Mouse (Mus musculus): ENCODE results near the gene Dlx5. TPM values are rescaled to one million over a fixed set of nuclear protein-coding genes. Genes with fewer than 3 reads are reported as not detected.
A peak's percentile ranks its signal among the peaks of the same experiment; 100 is the strongest.

Dlx5 gene
- polyA plus RNA-seq, 1 experiment from 2014 or later: 54.9 TPM

- no peak for ATAC-seq (ENCODE audit: insufficient number of reproducible peaks, insufficient read depth, low FRiP score, low TSS enrichment, low read depth)
- Histone ChIP-seq H3K36me3 (no peaks in the 10 kb centered on the region), H3K27me3 (peaks cover 92% of the 10 kb centered on the region), H3K9me3 (no peaks in the 10 kb centered on the region), H3K4me3 (peak overlapping the region; percentile 58), H3K27ac (peak overlapping the region; percentile 91), H3K9ac (peak overlapping the region; percentile 85), H3K4me1 (peaks cover 42% of the 10 kb centered on the region), H3K4me2 (peak overlapping the region; percentile 76)
- 7% methylated on average over 36 of the region's 36 CpGs for WGBS
Observed at GRCm38 (mm10) chr6:6864441-6865440, 17.1 kb downstream of the Dlx5 start.

DNA sequence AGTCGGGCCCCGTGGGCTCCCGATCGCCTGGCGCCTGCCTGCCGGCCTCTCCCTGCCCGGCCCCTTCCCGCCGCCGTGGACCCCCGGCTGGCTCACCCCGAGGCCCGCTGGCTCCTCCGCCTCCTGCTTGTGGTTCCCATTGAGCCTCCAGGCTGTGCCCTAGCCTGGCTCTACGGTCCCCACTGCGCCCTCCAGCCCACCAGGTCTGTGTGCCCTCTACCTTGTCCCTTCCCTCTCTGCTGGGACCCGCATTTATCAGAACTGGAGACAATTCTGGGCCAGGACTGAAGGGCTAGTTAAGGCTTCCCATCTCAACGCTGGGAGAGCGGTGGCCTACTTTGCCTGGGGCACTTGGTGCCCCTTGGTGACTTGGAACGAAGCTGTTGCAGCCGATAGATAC is 17.9 kb downstream of the Dlx5 start:
- peak; percentile 22; the same call in 1 of the 2 replicates for ATAC-seq (ENCODE audit: insufficient number of reproducible peaks, insufficient read depth, low FRiP score, low TSS enrichment, low read depth)
- H3K4me2 ChIP-seq: peak overlapping the region; percentile 76

GRCm38 (mm10) chr6:6863160-6863870 is 18.6 kb downstream of the Dlx5 start, which contains the start of gene Dlx6:
Gene Dlx6 (plus strand): TSS chr6:6863334.
- no peaks in the 10 kb centered on the region for H3K36me3 ChIP-seq
- peak within 1 kb of the TSS; percentile 76 for H3K4me2 ChIP-seq
- no peaks in the 10 kb centered on the region for H3K9me3 ChIP-seq
- peaks cover 44% of the 10 kb centered on the region for H3K4me1 ChIP-seq
- WGBS: 0% methylated on average over 46 of the region's 52 CpGs
- H3K27me3 ChIP-seq: peaks cover 92% of the 10 kb centered on the region
- peak within 1 kb of the TSS; percentile 58 for H3K4me3 ChIP-seq
- H3K27ac ChIP-seq: peak within 1 kb of the TSS; percentile 91
- ATAC-seq (ENCODE audit: insufficient number of reproducible peaks, insufficient read depth, low FRiP score, low TSS enrichment, low read depth): peak; percentile 40; the same call in 1 of the 2 replicates
- H3K9ac ChIP-seq: peak within 1 kb of the TSS; percentile 85

More for the DNA sequence above, 17.9 kb downstream of the Dlx5 start:
- Histone ChIP-seq H3K36me3 (no peaks in the 10 kb centered on the region), H3K4me1 (peaks cover 44% of the 10 kb centered on the region), H3K4me3 (peak overlapping the region; percentile 58), H3K9me3 (no peaks in the 10 kb centered on the region), H3K27me3 (peaks cover 92% of the 10 kb centered on the region), H3K27ac (peak overlapping the region; percentile 91), H3K9ac (peak overlapping the region; percentile 85)
- WGBS: 2% methylated on average over 21 of the region's 21 CpGs

DNA sequence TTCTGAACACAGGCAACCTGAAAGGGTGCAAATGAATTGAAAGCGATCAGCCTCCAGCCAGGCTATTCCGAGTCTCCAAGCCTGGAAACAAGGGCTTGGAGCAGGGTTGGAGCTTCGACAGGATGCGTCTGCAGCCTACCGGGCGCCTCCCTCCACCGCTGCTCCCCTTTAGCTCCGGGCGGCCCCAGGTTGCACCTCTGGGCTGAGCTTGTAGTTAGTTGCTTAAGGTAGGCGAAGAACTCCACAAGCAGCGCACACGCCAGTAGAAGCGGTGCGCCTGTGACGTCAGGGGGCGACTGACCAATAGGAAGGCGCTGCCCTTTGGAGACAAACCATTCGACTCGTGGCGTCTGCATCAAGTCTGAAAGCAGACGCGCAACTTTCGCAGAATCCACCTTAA is 19.3 kb downstream of the Dlx5 start:
- Histone ChIP-seq H3K4me1 (peaks cover 44% of the 10 kb centered on the region), H3K27me3 (peaks cover 94% of the 10 kb centered on the region), H3K36me3 (no peaks in the 10 kb centered on the region), H3K4me2 (peak overlapping the region; percentile 76), H3K27ac (peak overlapping the region; percentile 91), H3K4me3 (peak overlapping the region; percentile 58), H3K9ac (peak overlapping the region; percentile 85), H3K9me3 (no peaks in the 10 kb centered on the region)
- ATAC-seq (ENCODE audit: insufficient number of reproducible peaks, insufficient read depth, low FRiP score, low TSS enrichment, low read depth): peak; percentile 80
- 0% methylated on average over 23 of the region's 23 CpGs for WGBS

GRCm38 (mm10) chr6:6861798-6862428 is 20.0 kb downstream of the Dlx5 start:
- Histone ChIP-seq H3K4me1 (peaks cover 44% of the 10 kb centered on the region), H3K4me3 (peak overlapping the region; percentile 58), H3K27ac (peak overlapping the region; percentile 91), H3K36me3 (no peaks in the 10 kb centered on the region), H3K27me3 (peaks cover 94% of the 10 kb centered on the region), H3K9me3 (no peaks in the 10 kb centered on the region), H3K9ac (peak overlapping the region; percentile 85; the same call in 1 of the 2 replicates), H3K4me2 (peak overlapping the region; percentile 76)
- no peak for ATAC-seq (ENCODE audit: insufficient number of reproducible peaks, insufficient read depth, low FRiP score, low TSS enrichment, low read depth)
- whole genome bisulfite sequencing: 2% methylated on average over 11 of the region's 11 CpGs

DNA sequence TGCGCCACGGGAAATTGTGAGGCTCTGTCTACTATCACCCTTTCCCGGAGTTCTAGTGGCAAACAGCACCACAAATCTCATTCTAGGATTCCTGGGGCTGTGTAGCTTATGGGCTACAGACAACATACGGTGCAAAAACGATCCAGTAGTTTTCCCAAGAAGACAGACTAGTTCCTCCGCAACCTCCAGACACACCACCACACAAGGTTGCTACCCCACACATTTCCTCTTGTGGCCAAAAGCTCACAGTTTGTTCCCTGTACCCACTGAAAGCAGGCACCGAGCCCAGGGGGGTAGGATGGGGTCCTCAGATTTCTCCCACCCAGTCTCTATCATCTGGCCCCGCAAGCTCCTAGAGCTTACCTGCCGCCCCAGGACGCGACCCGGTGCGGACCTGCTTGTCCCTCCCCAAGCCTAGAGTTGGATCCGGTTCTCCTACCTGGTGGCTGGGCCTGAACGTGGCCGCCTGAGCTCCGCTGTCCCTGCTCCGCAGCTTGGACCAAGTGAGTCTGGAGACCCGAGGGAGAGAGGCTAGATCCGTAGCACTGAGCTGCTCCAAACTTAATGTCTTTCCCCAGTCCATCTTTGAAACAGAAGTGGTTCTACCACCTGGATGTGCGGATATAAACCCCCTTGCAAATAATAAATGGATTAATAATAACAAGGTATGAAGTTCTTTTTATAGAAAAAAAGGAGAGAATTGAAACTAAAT is 20.6 kb downstream of the Dlx5 start:
- Histone ChIP-seq H3K4me2 (peak overlapping the region; percentile 56), H3K27me3 (peaks cover 94% of the 10 kb centered on the region), H3K9me3 (no peaks in the 10 kb centered on the region), H3K27ac (peak overlapping the region; percentile 77), H3K36me3 (no peaks in the 10 kb centered on the region), H3K4me3 (peak overlapping the region; percentile 38), H3K9ac (peak overlapping the region; percentile 68), H3K4me1 (peaks cover 49% of the 10 kb centered on the region)
- ATAC-seq (ENCODE audit: insufficient number of reproducible peaks, insufficient read depth, low FRiP score, low TSS enrichment, low read depth): no peak
- 1% methylated on average over 21 of the region's 21 CpGs for WGBS

DNA sequence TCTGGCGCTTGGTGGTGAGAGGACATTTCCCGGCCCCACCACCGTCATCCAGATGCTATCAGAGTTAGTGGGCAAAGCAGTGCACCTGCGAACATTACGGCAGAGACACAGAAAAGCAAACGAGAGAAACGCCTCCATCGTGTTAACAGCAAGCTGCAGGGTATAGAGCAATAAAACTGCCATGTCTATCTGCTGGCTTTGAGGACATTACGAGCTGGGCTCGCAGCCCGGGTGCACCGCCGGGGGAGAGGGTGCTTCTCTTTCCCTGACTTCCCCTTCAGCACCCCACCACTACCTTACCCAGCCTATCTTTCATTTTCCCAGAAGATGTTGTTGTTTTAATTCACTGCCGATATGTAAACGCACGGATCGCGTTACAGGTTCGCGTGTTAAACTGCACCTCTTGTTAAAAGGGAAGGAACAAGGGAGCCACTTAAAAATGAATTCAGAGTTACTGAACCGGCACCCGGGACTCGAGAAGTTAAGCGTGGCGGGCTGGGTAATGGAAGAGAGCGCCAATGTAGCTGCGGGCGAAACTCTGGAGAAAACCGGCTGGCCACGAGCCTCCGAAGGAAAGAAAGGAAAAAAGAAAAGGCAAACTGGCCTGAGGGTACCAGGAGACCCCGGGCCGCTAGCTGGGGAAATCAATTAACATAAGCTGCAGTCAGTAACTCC is 21.3 kb downstream of the Dlx5 start:
- H3K4me1 ChIP-seq: peaks cover 55% of the 10 kb centered on the region
- peaks cover 94% of the 10 kb centered on the region for H3K27me3 ChIP-seq
- peak overlapping the region; percentile 38 for H3K4me3 ChIP-seq
- H3K27ac ChIP-seq: peak overlapping the region; percentile 77
- H3K36me3 ChIP-seq: no peaks in the 10 kb centered on the region
- peak overlapping the region; percentile 56 for H3K4me2 ChIP-seq
- WGBS: under 1% methylated on average over 33 of the region's 33 CpGs
- peak overlapping the region; percentile 68 for H3K9ac ChIP-seq
- no peak for ATAC-seq (ENCODE audit: insufficient number of reproducible peaks, insufficient read depth, low FRiP score, low TSS enrichment, low read depth)
- no peaks in the 10 kb centered on the region for H3K9me3 ChIP-seq

GRCm38 (mm10) chr6:6859950-6860410 is 21.9 kb downstream of the Dlx5 start:
- Histone ChIP-seq H3K27ac (peak overlapping the region; percentile 77), H3K9ac (peak overlapping the region; percentile 68)

DNA sequence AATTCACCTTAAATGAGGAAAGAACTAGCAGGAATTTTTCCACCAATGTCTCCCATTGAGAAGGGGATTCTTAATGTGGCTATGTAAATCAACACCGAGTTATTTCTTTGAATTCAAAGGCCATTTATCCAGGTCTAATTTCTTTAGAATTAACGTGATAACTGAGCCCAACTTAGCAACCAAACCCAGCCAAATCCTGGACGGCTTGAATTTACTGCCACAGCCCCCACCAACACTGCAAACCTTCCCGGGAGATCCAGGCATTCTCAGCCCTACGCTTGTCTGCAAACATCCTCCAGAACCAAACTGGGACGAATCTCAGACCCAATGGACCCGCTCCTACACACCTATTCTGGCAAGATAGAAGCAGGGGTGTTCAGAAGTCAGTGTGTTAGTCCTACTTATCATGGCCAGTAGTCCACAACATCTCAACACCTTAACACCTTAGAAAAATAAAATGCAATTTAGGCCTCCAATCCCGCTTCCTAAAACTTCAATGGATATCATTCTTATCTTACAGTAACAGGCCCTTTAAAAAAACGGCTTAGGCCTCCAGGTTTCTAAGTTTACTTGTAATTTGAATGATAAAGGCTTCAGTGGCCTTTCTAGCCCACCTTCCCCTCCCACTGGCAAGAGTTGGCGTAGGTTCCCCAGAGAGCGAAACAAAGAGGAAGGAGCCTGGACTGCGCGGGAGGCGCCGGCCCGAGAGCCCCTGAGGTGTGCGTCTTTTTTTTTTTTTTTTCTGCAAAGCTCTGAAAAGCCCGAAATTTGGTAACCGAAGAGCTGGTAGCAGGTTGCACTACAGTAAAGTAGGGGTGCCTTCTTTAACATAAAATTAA is 22.6 kb downstream of the Dlx5 start:
- Histone ChIP-seq H3K9ac (peak overlapping the region; percentile 68), H3K4me3 (peak overlapping the region; percentile 38), H3K9me3 (no peaks in the 10 kb centered on the region), H3K4me1 (peaks cover 59% of the 10 kb centered on the region), H3K27ac (peak overlapping the region; percentile 77; the same call in 1 of the 2 replicates), H3K36me3 (no peaks in the 10 kb centered on the region), H3K27me3 (peaks cover 94% of the 10 kb centered on the region), H3K4me2 (peak overlapping the region; percentile 56)
- no peak for ATAC-seq (ENCODE audit: insufficient number of reproducible peaks, insufficient read depth, low FRiP score, low TSS enrichment, low read depth)
- WGBS: 6% methylated on average over 19 of the region's 19 CpGs

More at GRCm38 (mm10) chr6:6859950-6860410, 21.9 kb downstream of the Dlx5 start:
- H3K27me3 ChIP-seq: peaks cover 94% of the 10 kb centered on the region
- H3K4me1 ChIP-seq: peaks cover 60% of the 10 kb centered on the region
- WGBS: 1% methylated on average over 21 of the region's 21 CpGs
- H3K4me3 ChIP-seq: peak overlapping the region; percentile 38
- no peaks in the 10 kb centered on the region for H3K9me3 ChIP-seq
- H3K4me2 ChIP-seq: peak overlapping the region; percentile 56
- H3K36me3 ChIP-seq: no peaks in the 10 kb centered on the region
- ATAC-seq (ENCODE audit: insufficient number of reproducible peaks, insufficient read depth, low FRiP score, low TSS enrichment, low read depth): no peak
